Mouse (Mus musculus): Measurements from ENCODE around the gene Gse1. TPM values are rescaled to one million over a fixed set of nuclear protein-coding genes. Genes with fewer than 3 reads are reported as not detected.

Gse1 gene
- total RNA-seq, 2 experiments from 2014 or later = 105 to 134 TPM

DNA sequence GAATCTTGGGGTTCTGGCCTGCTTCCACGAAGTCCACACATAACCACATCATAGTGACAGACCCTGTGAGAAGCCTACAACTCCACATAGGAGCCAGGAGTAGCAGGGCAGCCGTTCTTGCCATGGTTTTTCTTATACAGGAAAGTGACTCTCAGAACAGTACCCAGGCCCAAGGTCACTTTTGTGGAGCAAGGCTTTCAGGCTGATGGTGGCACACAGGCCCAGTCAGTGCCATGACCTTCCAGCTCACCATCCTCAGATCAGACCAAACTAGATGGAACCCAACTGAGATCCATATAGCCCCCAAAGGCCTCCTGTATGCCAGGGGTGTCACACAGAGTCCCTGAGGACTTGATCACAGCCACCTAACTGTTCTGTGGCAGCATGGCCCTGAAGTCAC is 223.9 kb downstream of the Gse1 start:
- ATAC-seq (replicated peaks; ENCODE audit: low FRiP score, poor library complexity, severe bottlenecking) = no peak

DNA sequence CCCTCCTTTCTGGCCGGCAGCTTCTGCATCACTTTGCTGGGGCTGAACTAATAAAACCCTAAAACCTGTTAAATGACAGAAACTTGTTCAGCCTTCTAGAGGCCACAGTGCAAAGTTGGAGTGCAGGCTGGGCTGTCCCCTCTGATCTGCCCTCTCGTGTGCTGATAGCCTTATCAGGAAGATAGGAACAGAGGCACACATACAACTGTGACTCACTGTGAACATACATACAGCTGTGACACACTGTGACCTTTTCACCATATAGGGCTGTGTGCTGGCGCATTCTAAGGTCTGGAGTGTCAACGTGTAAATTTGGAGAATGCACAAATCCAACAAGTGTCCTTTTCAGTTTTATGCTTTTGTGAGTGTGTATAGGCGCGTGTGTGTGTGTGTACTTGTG is 226.1 kb downstream of the Gse1 start:
- ATAC-seq (replicated peaks; ENCODE audit: low FRiP score, poor library complexity, severe bottlenecking) = no peak

DNA sequence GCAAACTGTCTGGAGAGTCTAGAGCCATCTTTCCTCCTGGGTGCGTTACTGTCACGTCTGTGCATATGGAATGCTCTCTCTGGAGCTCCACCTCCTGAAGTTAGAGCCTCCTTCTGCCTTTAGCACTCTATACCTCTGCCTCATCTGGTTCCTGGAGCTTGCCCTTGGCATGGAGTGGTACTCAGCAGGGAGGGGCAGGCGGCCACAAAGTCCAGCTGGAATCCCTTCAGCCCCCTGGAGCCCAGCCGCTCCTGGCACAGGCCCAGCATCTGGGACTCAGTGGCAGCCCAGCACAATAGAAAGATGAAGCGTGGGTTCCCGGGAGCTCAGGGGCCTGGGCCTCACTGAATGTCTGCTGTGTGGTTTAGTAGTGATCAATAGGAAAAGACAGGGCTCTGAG is 232.1 kb downstream of the Gse1 start:
- no peak for ATAC-seq (replicated peaks; ENCODE audit: low FRiP score, poor library complexity, severe bottlenecking)

DNA sequence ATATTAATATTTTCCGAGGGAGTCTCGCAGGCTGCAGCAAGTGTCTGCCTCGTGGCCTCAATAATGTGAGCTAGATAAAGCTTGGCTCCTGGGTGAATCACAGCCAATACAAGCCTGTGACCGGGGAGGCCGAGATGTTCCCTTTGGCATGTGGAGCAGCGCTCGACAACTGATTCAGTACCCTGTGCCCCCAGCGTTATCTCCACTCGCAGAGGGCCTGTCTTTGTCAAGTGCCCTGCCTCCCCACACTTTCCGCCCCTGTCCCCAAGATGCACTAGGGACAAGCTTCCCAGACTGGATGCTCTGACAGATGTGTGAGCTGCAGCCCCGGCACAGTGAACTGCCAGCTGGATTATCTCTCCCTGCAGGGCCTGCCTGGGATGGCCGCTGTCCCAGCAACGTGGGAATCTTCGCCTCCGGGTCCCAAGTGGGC is 233.9 kb downstream of the Gse1 start:
- no peak for ATAC-seq (replicated peaks; ENCODE audit: low FRiP score, poor library complexity, severe bottlenecking)

DNA sequence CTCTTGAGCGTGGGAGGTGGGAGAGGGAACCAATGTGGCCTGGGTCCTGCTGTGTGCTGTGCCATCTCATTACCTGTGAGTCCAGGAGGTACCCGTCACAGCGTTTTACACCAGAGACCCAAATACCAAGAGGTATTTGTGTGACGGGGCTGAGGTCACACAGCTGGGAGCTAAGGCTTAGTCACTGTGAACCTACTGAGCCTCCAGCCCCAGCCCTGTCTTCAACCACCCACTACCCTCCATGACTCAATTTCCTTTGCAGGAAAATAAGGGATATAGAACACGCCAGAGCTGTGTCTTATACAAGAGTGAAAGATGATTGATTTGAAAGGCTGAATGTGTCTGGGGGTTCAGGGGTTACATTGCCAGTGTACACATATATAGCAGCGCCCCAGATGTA is 234.4 kb downstream of the Gse1 start:
- ATAC-seq (replicated peaks; ENCODE audit: low FRiP score, poor library complexity, severe bottlenecking) = no peak

DNA sequence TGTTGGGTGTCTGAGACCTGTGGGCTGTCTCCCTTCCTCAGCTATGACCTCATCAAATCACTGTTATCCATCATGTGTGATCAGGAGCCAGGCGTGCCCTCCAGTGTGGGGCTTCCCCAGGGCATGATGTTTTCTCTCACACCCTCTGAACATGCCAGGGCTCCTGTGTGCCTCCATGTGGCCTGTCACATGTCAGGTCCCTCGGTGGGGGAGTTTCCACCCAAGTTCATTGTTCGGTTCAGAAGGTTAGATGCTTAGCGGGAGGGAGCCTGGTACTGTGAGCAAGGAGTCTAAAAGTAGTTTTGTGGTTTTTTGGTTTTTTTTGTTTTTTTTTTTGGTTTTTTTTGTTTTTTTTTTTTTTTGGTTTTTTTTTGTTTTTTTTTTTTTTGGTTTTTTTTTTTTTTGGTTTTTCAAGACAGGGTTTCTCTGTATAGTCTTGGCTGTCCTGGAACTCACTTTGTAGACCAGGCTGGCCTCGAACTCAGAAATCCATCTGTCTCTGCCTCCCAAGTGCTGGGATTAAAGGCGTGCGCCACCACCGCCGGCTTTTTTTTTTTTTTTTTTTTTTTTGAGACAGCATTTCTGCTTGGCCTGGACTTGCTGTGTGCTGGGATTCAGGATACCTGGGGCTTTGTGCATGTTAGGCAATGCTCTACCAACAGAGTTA is 235.8 kb downstream of the Gse1 start:
- no peak for ATAC-seq (replicated peaks; ENCODE audit: low FRiP score, poor library complexity, severe bottlenecking)

DNA sequence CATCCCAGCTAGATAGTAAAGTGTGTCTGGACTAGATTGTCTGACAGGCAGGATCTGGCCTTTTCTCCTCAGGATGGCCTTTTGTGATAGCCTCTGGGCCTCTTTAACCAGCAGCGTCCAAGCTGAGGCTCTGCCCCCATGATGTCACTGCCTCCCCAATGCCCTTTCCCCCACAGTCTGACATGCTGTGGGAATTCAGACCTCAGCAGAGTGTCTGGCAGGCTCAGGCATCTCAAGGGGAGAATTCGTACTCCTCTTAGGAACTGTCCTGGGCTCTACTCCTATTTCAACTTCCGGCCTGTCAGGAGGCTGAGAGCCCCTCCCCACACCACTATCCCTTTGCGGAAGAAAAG is 236.3 kb downstream of the Gse1 start:
- no peak for ATAC-seq (replicated peaks; ENCODE audit: low FRiP score, poor library complexity, severe bottlenecking)

DNA sequence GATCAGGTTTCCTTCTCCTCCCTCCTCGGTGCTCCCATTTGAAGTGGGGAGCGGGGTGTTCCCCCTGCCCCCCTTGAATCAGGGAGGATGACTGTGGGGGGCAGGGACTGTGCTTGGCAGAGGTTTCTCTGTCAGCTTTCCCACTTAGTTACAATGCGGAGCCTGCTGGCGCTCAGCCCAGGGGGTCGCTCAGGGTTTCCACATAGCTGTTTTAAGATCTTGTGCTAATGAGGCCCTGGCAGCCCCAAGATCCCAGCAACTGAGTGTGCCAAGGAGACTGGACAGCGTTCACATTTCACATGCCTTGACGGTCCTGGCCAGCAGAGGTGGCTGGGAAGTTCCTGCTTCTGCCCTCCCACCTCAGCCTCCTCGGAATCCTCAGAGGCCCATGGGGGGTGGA is 237.5 kb downstream of the Gse1 start:
- ATAC-seq (replicated peaks; ENCODE audit: low FRiP score, poor library complexity, severe bottlenecking) = no peak

DNA sequence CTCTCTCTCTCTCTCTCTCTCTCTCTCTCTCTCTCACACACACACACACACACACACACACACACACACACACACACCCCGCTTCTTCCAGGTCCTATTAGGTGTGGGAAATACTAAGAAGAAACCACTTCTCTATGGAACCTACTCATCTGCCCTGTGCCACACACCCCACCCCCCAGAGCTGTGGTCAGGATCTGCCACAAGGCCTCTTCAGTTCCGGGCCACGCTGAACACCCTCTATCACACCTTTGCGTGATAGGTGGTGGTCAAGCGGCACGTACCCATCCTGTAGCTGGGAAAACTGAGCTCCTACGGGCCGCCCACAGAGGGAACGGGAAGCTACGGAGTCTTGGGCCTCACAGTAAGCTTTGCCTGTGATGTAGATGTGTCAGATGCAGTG is 238.0 kb downstream of the Gse1 start:
- no peak for ATAC-seq (replicated peaks; ENCODE audit: low FRiP score, poor library complexity, severe bottlenecking)

DNA sequence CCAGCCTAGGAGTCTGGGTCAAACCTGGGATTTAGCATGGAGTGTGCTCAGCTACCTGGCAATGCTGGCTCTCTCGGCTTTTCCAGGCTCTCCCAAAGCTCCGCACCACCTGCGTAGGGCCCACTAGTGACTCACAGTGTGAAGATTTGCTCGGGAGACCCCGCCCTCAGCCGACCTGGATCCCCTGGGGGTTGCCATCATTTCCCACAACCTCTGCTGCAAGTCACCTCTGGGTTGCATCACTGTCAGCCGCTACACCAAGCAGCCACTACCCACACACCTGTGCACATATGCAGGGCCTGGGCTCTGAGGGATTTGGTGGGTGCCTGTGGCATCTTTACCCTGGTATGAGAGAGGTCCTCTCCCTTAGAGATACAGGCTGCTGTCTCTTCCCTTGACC is 239.3 kb downstream of the Gse1 start:
- no peak for ATAC-seq (replicated peaks; ENCODE audit: low FRiP score, poor library complexity, severe bottlenecking)

DNA sequence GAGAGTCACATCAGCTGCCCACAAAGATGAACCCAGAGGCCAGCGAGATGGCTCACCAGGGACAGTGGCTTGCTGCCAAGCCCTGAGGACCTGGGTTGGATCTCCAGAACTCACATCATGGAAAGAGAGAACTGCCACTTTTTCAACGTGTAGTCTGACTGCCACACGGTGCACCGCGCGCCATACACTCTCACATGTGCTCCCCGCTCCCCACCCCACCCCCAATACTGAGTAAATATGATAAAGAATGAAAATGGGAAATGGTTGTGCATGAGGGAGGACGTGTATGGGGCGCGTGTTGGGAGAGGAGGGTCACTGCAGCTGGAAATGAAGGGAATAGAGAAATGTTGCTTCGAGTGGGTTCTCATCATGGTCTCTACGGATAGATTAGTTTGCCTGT is 241.9 kb downstream of the Gse1 start:
- no peak for ATAC-seq (replicated peaks; ENCODE audit: low FRiP score, poor library complexity, severe bottlenecking)

DNA sequence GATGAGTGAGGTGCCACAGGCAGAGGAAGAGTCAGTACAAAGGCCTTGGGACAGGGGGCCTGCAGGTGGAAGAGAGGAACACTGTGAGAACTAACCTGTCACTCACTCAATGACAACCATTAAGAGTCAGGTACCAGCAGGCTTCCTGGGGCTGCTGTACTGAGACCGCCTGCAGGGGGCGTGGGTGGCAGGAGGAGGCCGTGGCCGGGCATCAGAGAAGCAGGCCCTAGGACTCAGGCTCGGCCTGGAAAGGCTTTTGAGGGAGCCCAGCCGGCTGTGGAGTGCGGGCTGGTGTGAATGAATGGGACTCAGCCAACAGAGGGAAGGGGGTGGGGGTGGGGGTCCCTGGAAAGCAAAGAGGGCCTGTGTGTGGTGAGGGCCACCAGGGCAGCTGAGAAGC is 242.9 kb downstream of the Gse1 start:
- 0 out of 2 replicates have a peak, but pooled peaks have one; percentile 26 for ATAC-seq (replicated peaks; ENCODE audit: low FRiP score, poor library complexity, severe bottlenecking)

DNA sequence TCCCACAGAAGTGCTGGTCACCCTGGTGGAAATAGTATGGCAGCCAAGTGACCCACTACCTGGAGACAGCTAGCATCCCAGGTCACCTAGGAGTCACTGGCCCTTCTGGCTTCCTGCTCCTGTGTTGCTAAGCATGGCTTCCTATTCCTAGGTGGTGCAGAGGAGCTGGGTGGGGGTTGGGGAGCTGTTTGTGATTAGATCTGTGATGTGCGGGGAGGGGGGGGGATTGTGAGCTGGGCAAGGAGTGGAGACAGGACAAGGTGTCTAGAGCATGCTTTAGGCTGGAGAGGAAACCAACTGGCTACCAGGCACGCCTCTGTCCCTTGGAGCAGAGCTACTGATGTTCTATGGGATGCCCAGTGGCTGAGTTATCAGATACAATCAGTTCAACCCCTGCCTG is 243.5 kb downstream of the Gse1 start:
- no peak for ATAC-seq (replicated peaks; ENCODE audit: low FRiP score, poor library complexity, severe bottlenecking)

DNA sequence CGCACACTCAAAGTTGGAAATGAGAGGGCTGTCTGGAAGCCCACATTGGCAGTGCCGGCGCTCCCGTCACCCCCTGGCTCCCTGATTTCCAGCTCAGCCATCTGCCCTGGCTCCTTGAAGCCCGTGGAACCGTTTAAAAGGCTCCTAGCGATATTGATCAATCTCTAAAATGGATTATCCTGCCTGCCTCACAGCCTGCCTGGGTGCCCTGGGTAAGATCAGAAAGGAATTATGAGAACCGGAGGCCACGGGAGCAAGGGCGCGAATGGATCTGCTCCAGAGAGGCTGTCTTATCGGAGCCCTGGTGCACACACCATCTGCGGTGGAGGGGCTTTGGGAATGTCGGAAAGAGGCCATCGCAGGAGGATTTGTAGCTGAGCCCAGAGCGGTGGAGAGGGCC is 244.0 kb downstream of the Gse1 start:
- no peak for ATAC-seq (replicated peaks; ENCODE audit: low FRiP score, poor library complexity, severe bottlenecking)

DNA sequence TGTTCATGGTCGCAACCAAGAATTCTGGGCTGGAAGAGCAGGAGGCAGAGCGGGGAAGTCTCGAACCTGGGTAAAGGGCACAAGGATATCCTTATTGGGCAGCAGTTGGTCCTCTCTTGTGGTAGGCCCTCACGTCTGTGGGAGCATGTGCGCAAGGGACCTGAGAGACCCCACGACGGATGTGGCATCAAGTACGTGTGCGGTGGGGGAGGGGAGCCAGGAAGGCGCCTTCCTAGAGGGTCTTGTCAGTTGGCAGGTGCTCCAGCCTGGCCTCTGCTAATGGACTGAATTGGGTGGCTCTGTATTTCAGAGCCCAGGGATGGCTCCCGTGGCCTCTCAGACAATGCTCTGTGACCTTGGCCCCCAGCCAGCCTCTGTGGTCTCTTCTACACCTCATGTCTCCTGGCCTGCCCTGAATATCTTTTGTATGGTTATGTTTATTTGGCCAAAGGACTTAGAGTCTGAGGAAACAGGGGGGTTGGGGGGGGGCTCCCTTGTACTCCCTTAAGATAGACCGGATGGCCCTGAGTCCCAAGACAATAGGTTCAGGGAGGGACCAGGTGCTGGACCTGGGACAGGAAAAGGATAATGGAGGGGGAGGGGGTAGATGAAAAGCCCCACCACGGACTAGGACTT is 245.6 kb downstream of the Gse1 start:
- ATAC-seq (replicated peaks; ENCODE audit: low FRiP score, poor library complexity, severe bottlenecking) = no peak

DNA sequence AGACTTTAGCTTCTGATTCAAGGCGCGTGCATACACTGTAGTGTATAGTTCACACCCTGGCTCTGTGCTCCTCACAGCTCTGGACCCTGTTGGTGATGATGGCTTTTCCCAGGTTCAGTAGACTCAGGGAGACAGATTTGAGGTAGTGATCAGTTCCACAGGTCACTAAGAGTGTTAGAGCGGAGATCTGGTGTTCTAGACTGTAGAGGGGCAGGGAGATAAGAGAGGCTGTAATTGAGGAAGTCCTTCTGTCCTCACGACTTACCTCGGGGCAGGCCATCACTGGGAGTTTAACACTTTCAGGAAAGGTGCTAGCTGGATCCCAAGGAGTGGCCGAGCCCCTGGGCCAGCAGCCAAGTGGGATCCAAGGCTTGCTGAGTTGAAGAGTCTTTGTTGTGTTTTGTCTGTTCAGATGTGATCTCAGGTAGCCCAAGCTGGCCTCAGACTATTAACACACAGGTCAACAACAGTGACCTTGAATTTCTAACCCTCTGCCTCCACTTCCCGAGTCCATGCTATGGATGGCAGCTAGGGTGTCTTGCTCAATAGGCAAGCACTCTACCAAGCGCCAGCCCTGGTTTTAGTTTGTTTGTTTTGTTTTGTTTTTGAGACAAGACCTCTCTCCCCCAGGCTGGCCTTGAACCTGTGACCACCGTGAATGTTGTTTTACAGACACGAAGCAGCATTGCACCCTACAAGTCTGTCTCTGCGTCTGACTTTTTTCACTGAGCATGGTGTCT is 246.4 kb downstream of the Gse1 start:
- no peak for ATAC-seq (replicated peaks; ENCODE audit: low FRiP score, poor library complexity, severe bottlenecking)

DNA sequence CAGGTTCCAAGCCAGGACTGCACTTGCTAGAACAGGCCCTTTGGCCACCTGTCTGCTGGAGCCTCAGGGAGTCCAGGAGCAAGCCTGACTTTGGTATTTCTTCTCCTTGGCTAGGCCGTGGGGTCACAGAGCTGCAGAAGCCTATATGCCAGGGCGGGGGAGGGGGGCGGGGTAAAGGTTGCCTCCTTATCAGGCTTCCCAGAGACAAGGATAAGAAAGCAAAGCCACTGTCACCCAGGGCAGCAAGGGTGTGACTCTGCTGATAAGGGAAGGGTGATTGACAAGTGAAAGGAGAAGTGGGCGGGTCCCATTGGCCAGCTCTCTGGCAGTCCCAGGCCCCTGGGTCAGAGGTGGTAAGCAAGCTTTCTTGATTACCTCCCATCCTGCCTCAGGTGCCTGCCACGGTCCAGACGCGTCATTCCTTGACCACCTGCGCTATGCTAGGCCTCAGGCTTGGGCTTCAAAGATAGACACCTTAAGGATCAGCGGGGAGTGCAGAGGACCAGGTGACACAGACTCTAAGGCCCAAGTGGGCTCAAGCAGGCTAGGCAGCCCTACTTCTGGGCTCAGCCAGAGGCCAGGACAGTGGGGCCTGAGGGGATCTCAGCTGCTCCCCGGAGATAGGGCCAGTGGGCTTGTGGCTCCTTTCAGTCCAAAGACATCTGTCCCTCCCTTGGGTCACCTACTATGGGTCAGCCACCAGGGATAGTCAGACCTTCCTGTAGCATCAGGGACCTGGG is 247.4 kb downstream of the Gse1 start:
- ATAC-seq (replicated peaks; ENCODE audit: low FRiP score, poor library complexity, severe bottlenecking) = peak; percentile 86

DNA sequence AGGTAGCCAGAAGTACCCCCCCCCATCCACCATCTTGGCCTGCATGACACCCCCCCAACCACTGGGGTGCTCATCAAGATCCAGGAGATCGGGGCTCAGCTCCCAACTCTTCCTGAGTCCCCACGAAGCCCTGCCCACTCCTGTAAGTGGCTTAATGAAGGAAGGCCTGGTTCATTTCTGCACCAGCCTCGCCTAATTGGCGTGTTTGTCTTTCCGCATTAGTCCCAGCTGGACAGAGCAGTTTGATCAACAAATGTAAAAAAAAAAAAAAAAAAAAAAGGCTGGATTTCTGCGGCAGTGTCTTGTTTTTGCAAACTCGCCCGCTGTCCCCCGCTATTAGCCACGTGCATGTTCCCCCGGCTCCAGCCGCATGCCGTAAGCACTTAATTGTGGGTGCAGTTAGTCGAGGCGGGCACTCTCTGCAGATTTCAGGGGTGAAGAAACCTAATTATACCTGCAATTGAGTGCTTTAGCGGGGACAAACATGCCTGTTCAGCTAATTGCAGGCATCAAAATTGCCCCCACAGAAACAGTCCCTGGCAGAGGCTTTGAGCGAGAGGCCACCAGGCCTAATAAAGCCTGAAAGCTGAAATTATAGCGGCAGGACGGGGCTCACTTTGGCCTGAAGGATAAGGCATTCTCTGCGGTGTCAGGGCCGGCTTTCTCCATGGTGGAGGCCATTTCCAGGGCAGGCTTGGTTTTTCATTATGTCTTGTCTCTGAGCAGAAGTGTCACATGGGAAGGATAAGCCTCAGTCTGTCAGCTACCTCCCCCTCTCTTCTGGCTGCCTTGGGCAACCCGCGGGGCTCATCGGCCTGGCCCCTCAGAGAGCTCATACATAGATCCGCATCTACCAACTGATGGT is 248.7 kb downstream of the Gse1 start:
- ATAC-seq (replicated peaks; ENCODE audit: low FRiP score, poor library complexity, severe bottlenecking) = no peak

DNA sequence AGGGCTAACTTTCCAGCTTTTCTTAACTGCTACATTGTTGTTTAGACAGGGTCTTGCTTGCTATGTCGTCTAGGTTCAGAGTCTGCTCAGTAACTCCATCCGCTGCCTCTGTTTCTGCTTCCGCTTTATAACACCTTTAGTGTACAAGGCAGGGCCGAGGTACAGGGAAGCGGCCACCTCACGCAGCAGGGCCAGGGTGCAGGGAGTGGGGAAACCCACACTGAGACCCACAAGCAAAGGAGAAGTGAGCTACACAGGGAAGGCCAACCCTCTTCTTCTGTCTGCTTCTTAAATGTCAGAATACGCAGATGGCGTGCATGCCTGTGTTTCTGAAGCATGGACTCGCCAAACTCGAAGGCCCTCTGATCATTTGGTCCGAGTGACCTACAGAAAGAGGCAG is 250.5 kb downstream of the Gse1 start:
- no peak for ATAC-seq (replicated peaks; ENCODE audit: low FRiP score, poor library complexity, severe bottlenecking)

DNA sequence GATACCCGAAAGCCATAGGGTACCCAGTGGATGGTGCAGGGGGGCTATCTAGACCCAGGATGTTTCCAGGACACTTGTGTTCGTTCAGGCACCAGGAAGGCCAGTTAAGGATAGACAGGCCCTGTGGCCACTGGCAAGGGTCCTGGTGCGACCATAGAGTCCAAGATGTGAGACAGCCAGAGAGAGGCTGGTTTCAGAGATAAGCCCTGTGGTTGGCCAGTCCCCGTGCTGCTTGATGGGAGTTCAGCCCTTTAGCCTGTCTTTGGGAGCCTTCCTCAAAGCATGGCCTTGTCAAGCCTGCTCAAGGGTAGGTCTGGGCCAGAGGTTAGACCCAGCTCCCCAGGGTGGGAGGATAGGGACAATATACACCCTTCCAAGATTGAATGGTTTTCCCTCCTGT is 251.4 kb downstream of the Gse1 start:
- peak; percentile 51 for ATAC-seq (replicated peaks; ENCODE audit: low FRiP score, poor library complexity, severe bottlenecking)

All from erythroid progenitor cell, adult 5-6 weeks (primary cell).